Mouse (Mus musculus) myocyte (in vitro differentiated cells): ENCODE measurements at regions not wholly inside any gene's neighbourhood (a gene's known extent, or its start where the extent isn't known, plus 50 kb on each side); places are given as distances from the start of the nearest gene placed in this dataset.

Experiments used
- H3K27me3 ChIP-seq: one replicate; pipeline ENCODE4 v1.6.1; 2011; ENCODE audit not compliant: control insufficient read depth, insufficient read depth, insufficient read length
- H3K36me3 ChIP-seq: one replicate; pipeline ENCODE4 v1.6.1; 2011; ENCODE audit not compliant: control insufficient read depth, insufficient read depth
- H3K4me2 ChIP-seq: one replicate; pipeline ENCODE4 v1.6.1; 2011; ENCODE audit warnings: low read depth, control low read depth
- H3K4me3 ChIP-seq: one replicate; pipeline ENCODE4 v1.5.1; 2011; ENCODE audit warnings: mild to moderate bottlenecking, control low read depth, moderate library complexity
- H3K79me2 ChIP-seq: one replicate; pipeline ENCODE4 v1.6.1; 2011; ENCODE audit not compliant: control insufficient read depth, insufficient read depth
- H3ac ChIP-seq: one replicate; pipeline ENCODE4 v1.6.1; 2011; ENCODE audit not compliant: control insufficient read depth, insufficient read length
- CEBPB ChIP-seq: IDR thresholded peaks from 2 replicates; pipeline ENCODE4 v1.6.1; 2011; ENCODE audit warnings: mild to moderate bottlenecking, moderate library complexity; ENCODE audit not compliant: poor library complexity, insufficient read depth, severe bottlenecking
- E2F4 ChIP-seq: IDR thresholded peaks from one replicate; pipeline ENCODE4 v1.6.1; 2011; ENCODE audit warnings: mild to moderate bottlenecking, control low read depth, moderate library complexity; ENCODE audit not compliant: insufficient read depth
- MAX ChIP-seq: IDR thresholded peaks from one replicate; pipeline ENCODE4 v1.6.1; 2011; ENCODE audit warnings: low read depth, mild to moderate bottlenecking, control low read depth
- MYOD1 ChIP-seq, 3 experiments: IDR thresholded peaks; one replicate each; pipeline ENCODE4 v1.6.1; 2011; ENCODE audit warnings: control low read depth in 2 of 3, low read depth in 2 of 3, mild to moderate bottlenecking in 2 of 3, moderate library complexity in 1 of 3; ENCODE audit not compliant: insufficient read length in 2 of 3, control insufficient read depth in 1 of 3
- MYOG ChIP-seq, 3 experiments: IDR thresholded peaks; one replicate each; pipeline ENCODE4 v1.6.1; 2011; ENCODE audit warnings: control low read depth in 2 of 3, low read depth in 2 of 3, mild to moderate bottlenecking in 2 of 3; ENCODE audit not compliant: insufficient read length in 2 of 3, control insufficient read depth in 1 of 3, insufficient read depth in 1 of 3
- POLR2A ChIP-seq: IDR thresholded peaks from one replicate; pipeline ENCODE4 v1.6.1; 2011; ENCODE audit warnings: low read depth, mild to moderate bottlenecking, control low read depth, moderate library complexity; ENCODE audit not compliant: insufficient read length
- POLR2AphosphoS2 ChIP-seq: IDR thresholded peaks from one replicate; pipeline ENCODE4 v1.6.1; 2011; ENCODE audit warnings: low read depth, control low read depth; ENCODE audit not compliant: insufficient read length
- REST ChIP-seq: IDR thresholded peaks from one replicate; pipeline ENCODE4 v1.6.1; 2011; ENCODE audit warnings: mild to moderate bottlenecking, control low read depth, moderate library complexity; ENCODE audit not compliant: insufficient read depth, insufficient read length
- SRF ChIP-seq: IDR thresholded peaks from one replicate; pipeline ENCODE4 v1.6.1; 2011; ENCODE audit warnings: low read depth; ENCODE audit not compliant: control insufficient read depth, insufficient read length
- TCF12 ChIP-seq: IDR thresholded peaks from one replicate; pipeline ENCODE4 v1.6.1; 2011; ENCODE audit warnings: mild to moderate bottlenecking, control low read depth; ENCODE audit not compliant: poor library complexity, insufficient read depth, severe bottlenecking
- TCF3 ChIP-seq: IDR thresholded peaks from one replicate; pipeline ENCODE4 v1.6.1; 2011; ENCODE audit warnings: low read depth, control low read depth; ENCODE audit not compliant: insufficient read length
- USF1 ChIP-seq: IDR thresholded peaks from one replicate; pipeline ENCODE4 v1.6.1; 2011; ENCODE audit warnings: low read depth, mild to moderate bottlenecking, control low read depth, moderate library complexity

GRCm38 (mm10) chr11:18123031-18123430, 169.4 kb upstream of the Etaa1 start:
- H3K4me3 ChIP-seq: no peak overlapping the region
- H3K4me2 ChIP-seq: no peak overlapping the region
- no peak overlapping the region for H3ac ChIP-seq
- no peaks in the 10 kb centered on the region for H3K79me2 ChIP-seq
- H3K27me3 ChIP-seq: no peaks in the 10 kb centered on the region
- no peak for TF ChIP-seq POLR2A
- no peak for TF ChIP-seq MAX
- no peak for TF ChIP-seq POLR2AphosphoS2
- TF ChIP-seq SRF: no peak
- TF ChIP-seq CEBPB: no peak
- no peak for TF ChIP-seq MYOD1 (IDR thresholded peaks at IDR 0.05; ENCODE audit: control insufficient read depth in 1 of 3, insufficient read length in 2 of 3, low read depth in 2 of 3)
- TF ChIP-seq USF1: no peak
- no peak for TF ChIP-seq REST
- no peaks in the 10 kb centered on the region for H3K36me3 ChIP-seq

- H3K36me3 ChIP-seq: no peaks in the 10 kb centered on the region
- H3K27me3 ChIP-seq: no peaks in the 10 kb centered on the region
- H3K4me3 ChIP-seq: no peak overlapping the region
- H3K4me2 ChIP-seq: no peak overlapping the region
- no peak overlapping the region for H3ac ChIP-seq
- TF ChIP-seq POLR2AphosphoS2 (no peak), SRF (no peak), CEBPB (no peak), TCF12 (no peak)
- no peaks in the 10 kb centered on the region for H3K79me2 ChIP-seq
These were observed 168.9 kb upstream of the Etaa1 start for GRCm38 (mm10) chr11:18122616-18123015.

GRCm38 (mm10) chr11:18115693-18116450, 162.2 kb upstream of the Etaa1 start:
- no peak overlapping the region for H3K4me3 ChIP-seq
- no peaks in the 10 kb centered on the region for H3K36me3 ChIP-seq
- no peak overlapping the region for H3K4me2 ChIP-seq
- no peaks in the 10 kb centered on the region for H3K27me3 ChIP-seq
- H3ac ChIP-seq: no peak overlapping the region
- H3K79me2 ChIP-seq: no peaks in the 10 kb centered on the region
- TF ChIP-seq MAX: no peak
- TF ChIP-seq MYOD1 (IDR thresholded peaks at IDR 0.05; ENCODE audit: control insufficient read depth in 1 of 3, insufficient read length in 2 of 3, low read depth in 2 of 3): no peak
- no peak for TF ChIP-seq POLR2A
- TF ChIP-seq TCF12: no peak
- no peak for TF ChIP-seq TCF3
- no peak for TF ChIP-seq REST
- no peak for TF ChIP-seq SRF
- no peak for TF ChIP-seq CEBPB
- TF ChIP-seq POLR2AphosphoS2: no peak

- H3K4me3 ChIP-seq: no peak overlapping the region
- TF ChIP-seq POLR2A (no peak), MAX (no peak), CEBPB (no peak), MYOD1 (IDR thresholded peaks at IDR 0.05; ENCODE audit: control insufficient read depth in 1 of 3, insufficient read length in 2 of 3, low read depth in 2 of 3) (no peak), TCF12 (no peak), REST (no peak), E2F4 (no peak), USF1 (no peak), MYOG (IDR thresholded peaks at IDR 0.05; ENCODE audit: control insufficient read depth in 1 of 3, insufficient read depth in 1 of 3, insufficient read length in 2 of 3, low read depth in 2 of 3) (no peak), TCF3 (no peak), POLR2AphosphoS2 (no peak), SRF (no peak)
- no peak overlapping the region for H3ac ChIP-seq
- no peak overlapping the region for H3K4me2 ChIP-seq
- H3K27me3 ChIP-seq: no peaks in the 10 kb centered on the region
- H3K36me3 ChIP-seq: no peaks in the 10 kb centered on the region
- no peaks in the 10 kb centered on the region for H3K79me2 ChIP-seq
These were observed 149.2 kb upstream of the Etaa1 start for GRCm38 (mm10) chr11:18102841-18103240.

GRCm38 (mm10) chr11:18075840-18076435, 122.3 kb upstream of the Etaa1 start:
- Histone ChIP-seq H3K4me2 (no peak overlapping the region), H3K79me2 (no peaks in the 10 kb centered on the region), H3ac (no peak overlapping the region), H3K27me3 (no peaks in the 10 kb centered on the region), H3K36me3 (no peaks in the 10 kb centered on the region), H3K4me3 (no peak overlapping the region)
- TF ChIP-seq MAX (no peak), POLR2AphosphoS2 (no peak), TCF12 (no peak)
